Mouse (Mus musculus): ENCODE measurements around the gene Vezt. TPM values are rescaled to one million over a fixed set of nuclear protein-coding genes. Genes with fewer than 3 reads are reported as not detected.

Vezt gene
- polyA plus RNA-seq, 1 experiment from 2014 or later = 20.6 TPM

GRCm38 (mm10) chr10:93912917-93913316, 122.7 kb downstream of the Vezt start:
- DNase-seq (ENCODE audit: low spot score) = no peak
- WGBS = 88% methylated on average over 1 of the region's 1 CpGs
- no peaks in the 10 kb centered on the region for H3K9me3 ChIP-seq
- H3K27ac ChIP-seq = no peak overlapping the region
- peaks cover 3% of the 10 kb centered on the region; the same call in 1 of the 2 replicates for H3K27me3 ChIP-seq (ENCODE audit: insufficient read depth, poor library complexity, severe bottlenecking)
- H3K4me3 ChIP-seq = no peak overlapping the region
- H3K36me3 ChIP-seq = no peaks in the 10 kb centered on the region
- peaks cover 10% of the 10 kb centered on the region; the same call in 1 of the 2 replicates for H3K4me1 ChIP-seq

- 82% methylated on average over 5 of the region's 5 CpGs for WGBS
- Histone ChIP-seq H3K36me3 (no peaks in the 10 kb centered on the region), H3K4me3 (no peak overlapping the region), H3K4me1 (peaks cover 11% of the 10 kb centered on the region; the same call in 1 of the 2 replicates), H3K9me3 (no peaks in the 10 kb centered on the region), H3K27ac (no peak overlapping the region), H3K27me3 (ENCODE audit: insufficient read depth, poor library complexity, severe bottlenecking) (peaks cover 3% of the 10 kb centered on the region; the same call in 1 of the 2 replicates)
- DNase-seq (ENCODE audit: low spot score) = no peak
Observed at GRCm38 (mm10) chr10:93912136-93912855, 123.3 kb downstream of the Vezt start.

- Histone ChIP-seq H3K36me3 (no peaks in the 10 kb centered on the region), H3K27ac (no peak overlapping the region), H3K9me3 (no peaks in the 10 kb centered on the region), H3K4me3 (no peak overlapping the region), H3K4me1 (peaks cover 13% of the 10 kb centered on the region; the same call in 1 of the 2 replicates), H3K27me3 (ENCODE audit: insufficient read depth, poor library complexity, severe bottlenecking) (peaks cover 3% of the 10 kb centered on the region; the same call in 1 of the 2 replicates)
- no peak for DNase-seq (ENCODE audit: low spot score)
- 70% methylated on average over 5 of the region's 5 CpGs for WGBS
Observed at GRCm38 (mm10) chr10:93911326-93911725, 124.3 kb downstream of the Vezt start.

GRCm38 (mm10) chr10:93909811-93910446, 125.7 kb downstream of the Vezt start:
- H3K4me1 ChIP-seq = peaks cover 8% of the 10 kb centered on the region; the same call in 1 of the 2 replicates
- no peaks in the 10 kb centered on the region for H3K9me3 ChIP-seq
- H3K27me3 ChIP-seq (ENCODE audit: insufficient read depth, poor library complexity, severe bottlenecking) = peaks cover under 1% of the 10 kb centered on the region; the same call in 1 of the 2 replicates
- H3K4me3 ChIP-seq = no peak overlapping the region
- H3K36me3 ChIP-seq = no peaks in the 10 kb centered on the region
- H3K27ac ChIP-seq = no peak overlapping the region
- WGBS = 80% methylated on average over 5 of the region's 5 CpGs
- DNase-seq (ENCODE audit: low spot score) = no peak

GRCm38 (mm10) chr10:93909015-93909414, 126.6 kb downstream of the Vezt start:
- no peaks in the 10 kb centered on the region for H3K9me3 ChIP-seq
- H3K27me3 ChIP-seq (ENCODE audit: insufficient read depth, poor library complexity, severe bottlenecking) = no peaks in the 10 kb centered on the region
- no peaks in the 10 kb centered on the region for H3K36me3 ChIP-seq
- H3K4me1 ChIP-seq = peaks cover 7% of the 10 kb centered on the region; the same call in 1 of the 2 replicates
- no peak overlapping the region for H3K27ac ChIP-seq
- DNase-seq (ENCODE audit: low spot score) = no peak
- WGBS = 86% methylated on average over 1 of the region's 1 CpGs
- H3K4me3 ChIP-seq = no peak overlapping the region

- H3K27ac ChIP-seq = no peak overlapping the region
- no peaks in the 10 kb centered on the region for H3K9me3 ChIP-seq
- DNase-seq (ENCODE audit: low spot score) = no peak
- no peak overlapping the region for H3K4me3 ChIP-seq
- no peaks in the 10 kb centered on the region for H3K36me3 ChIP-seq
- peaks cover 7% of the 10 kb centered on the region; the same call in 1 of the 2 replicates for H3K4me1 ChIP-seq
- H3K27me3 ChIP-seq (ENCODE audit: insufficient read depth, poor library complexity, severe bottlenecking) = no peaks in the 10 kb centered on the region
- 90% methylated on average over 7 of the region's 7 CpGs for WGBS
Observed at GRCm38 (mm10) chr10:93908540-93908939, 127.1 kb downstream of the Vezt start.

GRCm38 (mm10) chr10:93907376-93907775, 128.2 kb downstream of the Vezt start:
- no peaks in the 10 kb centered on the region for H3K27me3 ChIP-seq (ENCODE audit: insufficient read depth, poor library complexity, severe bottlenecking)
- no peak overlapping the region for H3K4me3 ChIP-seq
- DNase-seq (ENCODE audit: low spot score) = no peak
- H3K9me3 ChIP-seq = no peaks in the 10 kb centered on the region
- no peak overlapping the region for H3K27ac ChIP-seq
- peaks cover 7% of the 10 kb centered on the region; the same call in 1 of the 2 replicates for H3K4me1 ChIP-seq
- 58% methylated on average over 10 of the region's 10 CpGs for WGBS
- no peaks in the 10 kb centered on the region for H3K36me3 ChIP-seq

- WGBS = 74% methylated on average over 11 of the region's 11 CpGs
- H3K4me3 ChIP-seq = no peak overlapping the region
- no peak for DNase-seq (ENCODE audit: low spot score)
Observed at GRCm38 (mm10) chr10:93899907-93900306, 135.7 kb downstream of the Vezt start.

GRCm38 (mm10) chr10:93899303-93899702, 136.3 kb downstream of the Vezt start:
- 59% methylated on average over 2 of the region's 2 CpGs for WGBS
- Histone ChIP-seq H3K27me3 (ENCODE audit: insufficient read depth, poor library complexity, severe bottlenecking) (no peaks in the 10 kb centered on the region), H3K4me3 (no peak overlapping the region), H3K4me1 (no peaks in the 10 kb centered on the region), H3K36me3 (no peaks in the 10 kb centered on the region), H3K9me3 (no peaks in the 10 kb centered on the region), H3K27ac (no peak overlapping the region)
- no peak for DNase-seq (ENCODE audit: low spot score)

More at GRCm38 (mm10) chr10:93899907-93900306, 135.7 kb downstream of the Vezt start:
- H3K27me3 ChIP-seq (ENCODE audit: insufficient read depth, poor library complexity, severe bottlenecking) = no peaks in the 10 kb centered on the region
- H3K4me1 ChIP-seq = no peaks in the 10 kb centered on the region
- H3K27ac ChIP-seq = no peak overlapping the region
- no peaks in the 10 kb centered on the region for H3K9me3 ChIP-seq
- no peaks in the 10 kb centered on the region for H3K36me3 ChIP-seq

GRCm38 (mm10) chr10:93897043-93897646, 138.5 kb downstream of the Vezt start, which contains the start of gene Metap2:
TSS of gene Metap2 (minus strand) at chr10:93897093.
- Histone ChIP-seq H3K27me3 (ENCODE audit: insufficient read depth, poor library complexity, severe bottlenecking) (no peaks in the 10 kb centered on the region), H3K27ac (no peak within 1 kb of the TSS), H3K9me3 (no peaks in the 10 kb centered on the region), H3K36me3 (no peaks in the 10 kb centered on the region), H3K4me3 (no peak within 1 kb of the TSS), H3K4me1 (no peaks in the 10 kb centered on the region)
- 69% methylated on average over 7 of the region's 7 CpGs for WGBS
- DNase-seq (ENCODE audit: low spot score) = no peak

- peaks cover 5% of the 10 kb centered on the region for H3K4me1 ChIP-seq
- H3K27ac ChIP-seq = no peak overlapping the region
- no peak overlapping the region for H3K4me3 ChIP-seq
- 85% methylated on average over 4 of the region's 4 CpGs for WGBS
- H3K27me3 ChIP-seq (ENCODE audit: insufficient read depth, poor library complexity, severe bottlenecking) = no peaks in the 10 kb centered on the region
- DNase-seq (ENCODE audit: low spot score) = no peak
- no peaks in the 10 kb centered on the region for H3K9me3 ChIP-seq
- H3K36me3 ChIP-seq = no peaks in the 10 kb centered on the region
Observed at GRCm38 (mm10) chr10:93892551-93892950, 143.1 kb downstream of the Vezt start.

- peaks cover 11% of the 10 kb centered on the region for H3K36me3 ChIP-seq
- H3K27ac ChIP-seq = peak overlapping the region; percentile 52; the same call in 1 of the 2 replicates
- peaks cover 5% of the 10 kb centered on the region for H3K4me1 ChIP-seq
- no peak overlapping the region for H3K4me3 ChIP-seq
- no peaks in the 10 kb centered on the region for H3K27me3 ChIP-seq (ENCODE audit: insufficient read depth, poor library complexity, severe bottlenecking)
- 85% methylated on average over 1 of the region's 1 CpGs for WGBS
- no peaks in the 10 kb centered on the region for H3K9me3 ChIP-seq
- DNase-seq (ENCODE audit: low spot score) = no peak
Observed at GRCm38 (mm10) chr10:93891031-93891430, 144.6 kb downstream of the Vezt start.

- H3K4me1 ChIP-seq = peaks cover 5% of the 10 kb centered on the region
- no peak for DNase-seq (ENCODE audit: low spot score)
- peaks cover 15% of the 10 kb centered on the region for H3K36me3 ChIP-seq
- peak overlapping the region; percentile 97 for H3K27ac ChIP-seq
- 69% methylated on average over 4 of the region's 4 CpGs for WGBS
- no peaks in the 10 kb centered on the region for H3K27me3 ChIP-seq (ENCODE audit: insufficient read depth, poor library complexity, severe bottlenecking)
- no peaks in the 10 kb centered on the region for H3K9me3 ChIP-seq
- peak overlapping the region; percentile 93 for H3K4me3 ChIP-seq
Observed at GRCm38 (mm10) chr10:93890565-93890964, 145.1 kb downstream of the Vezt start.

Data from heart, embryonic 10.5 days (tissue).